Mouse (Mus musculus) G1E (cell line): ENCODE results near the gene Pomp.

Experiments used
- CTCF ChIP-seq: IDR thresholded peaks from 2 replicates; pipeline ENCODE4 v1.5.1; 2012; ENCODE audit warnings: low read depth, low read length, inconsistent platforms, mixed read lengths
- GATA1 ChIP-seq: IDR thresholded peaks from 2 replicates; pipeline ENCODE4 v1.6.1; 2012; ENCODE audit warnings: borderline replicate concordance, low read length, inconsistent platforms, mixed read lengths
- GATA2 ChIP-seq: IDR thresholded peaks from 2 replicates; pipeline ENCODE4 v1.6.1; 2012; ENCODE audit warnings: low read depth, low read length, inconsistent platforms, borderline replicate concordance
- POLR2AphosphoS5 ChIP-seq: IDR thresholded peaks from 2 replicates; pipeline ENCODE4 v1.6.1; 2012; ENCODE audit warnings: low read depth, low read length, inconsistent platforms; ENCODE audit not compliant: insufficient replicate concordance
- TAL1 ChIP-seq: conservative IDR thresholded peaks from 2 replicates; pipeline ENCODE4 v1.6.1; 2012; ENCODE audit warnings: low read depth, low read length, inconsistent platforms, mixed read lengths

DNA sequence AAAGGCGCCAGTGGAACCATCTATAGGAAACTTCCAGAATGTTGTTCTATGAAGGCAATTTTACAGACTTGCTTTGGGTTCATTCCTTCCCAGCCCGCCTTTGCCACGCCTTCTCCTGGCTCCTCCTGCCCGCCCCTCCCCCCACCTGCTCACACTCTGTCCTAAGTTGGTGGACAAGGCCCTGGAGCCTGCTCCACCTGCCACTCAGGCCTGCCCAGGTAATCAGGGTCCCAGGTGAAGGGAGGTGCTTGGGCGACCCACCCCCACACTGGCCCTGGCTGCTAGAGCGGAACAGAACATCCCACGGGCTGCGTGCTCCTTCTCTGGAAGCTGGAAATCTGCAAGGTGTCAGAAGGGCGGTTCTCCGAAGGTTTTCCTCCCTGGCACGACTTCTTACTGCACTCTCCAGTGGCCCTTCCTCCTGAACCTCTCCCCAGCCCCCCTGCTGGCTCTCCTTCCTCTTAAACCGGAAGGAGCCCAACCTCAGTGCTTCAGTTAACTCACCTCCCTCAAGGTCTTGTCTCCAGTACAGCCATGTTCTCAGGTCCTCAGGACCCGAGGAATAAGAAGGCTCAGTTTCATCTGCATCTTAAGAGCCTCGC, 53.1 kb downstream of the Pomp start:
- TF ChIP-seq CTCF (no peak), TAL1 (no peak), GATA1 (no peak), POLR2AphosphoS5 (no peak), GATA2 (no peak)
